In the genomic region with DNA sequence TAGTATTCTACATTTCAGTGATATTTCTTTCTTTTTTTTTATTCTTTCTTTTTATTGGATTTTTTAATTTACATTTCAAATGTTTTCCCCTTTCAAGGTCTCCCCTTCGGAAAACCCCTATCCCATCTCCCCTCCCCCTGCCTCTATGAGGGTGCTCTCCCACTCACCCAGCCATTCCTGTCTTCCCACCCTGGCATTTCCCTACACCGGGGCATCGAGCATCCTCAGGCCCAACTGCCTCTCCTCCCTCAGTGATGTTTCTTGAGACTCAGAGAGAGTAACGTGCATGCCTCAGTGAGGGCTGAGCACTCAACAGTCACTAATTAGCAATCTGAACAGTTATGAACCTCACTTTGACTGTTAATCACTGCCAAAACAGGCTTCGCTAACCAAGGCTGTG, we compare ENCODE assay signal across 35 mouse cellular contexts.
"Had no signal": no experiment of that assay in that cellular context is flagged by ENCODE, and none has a peak within 500 bp of the region (broad histone marks: within the 10 kb centered on the region; RNA-seq: fewer than 3 reads in every experiment).

No protein-coding gene starts in this region.

- H3K4me1 ChIP-seq: heart, embryonic 12.5 days; heart, embryonic 13.5 days; heart, embryonic 15.5 days; hindbrain, embryonic 10.5 days; hindbrain, embryonic 12.5 days; hindbrain, embryonic 13.5 days; hindbrain, embryonic 15.5 days; intestine, embryonic 15.5 days; kidney, embryonic 15.5 days had no signal

- H3K4me3 ChIP-seq: heart, embryonic 12.5 days; heart, embryonic 13.5 days; heart, embryonic 15.5 days; hindbrain, embryonic 10.5 days; hindbrain, embryonic 12.5 days; hindbrain, embryonic 13.5 days; hindbrain, embryonic 15.5 days; intestine, embryonic 15.5 days; kidney, embryonic 15.5 days; layer of hippocampus, adult 2 months; left cerebral cortex, adult 2 months had no signal

- DNase-seq: heart, postnatal 10 days; heart, postnatal 14 days; heart, postnatal 36 days; heart, postnatal 4 days; kidney, adult 11 months; kidney, adult 18-20 months; kidney, adult 2 months; kidney, adult 8-10 months; kidney, adult 9 months; kidney, postnatal 10 days; kidney, postnatal 14 days; kidney, postnatal 25 days; kidney, postnatal 36 days; kidney, postnatal 4 days; layer of hippocampus, adult 9-11 months; layer of hippocampus, postnatal 36 days had no signal

- ATAC-seq: hindbrain, embryonic 16.5 days; hindbrain, postnatal 0 days; inflammation-experienced regulatory T-cells, adult 6 months; intestine, embryonic 15.5 days; intestine, embryonic 16.5 days; intestine, postnatal 0 days had no signal

- H3K9me3 ChIP-seq: heart, embryonic 12.5 days; heart, embryonic 13.5 days; heart, embryonic 15.5 days; hindbrain, embryonic 10.5 days; hindbrain, embryonic 12.5 days; hindbrain, embryonic 13.5 days; hindbrain, embryonic 15.5 days; intestine, embryonic 15.5 days; kidney, embryonic 15.5 days had no signal

- H3K36me3 ChIP-seq: heart, embryonic 12.5 days; heart, embryonic 13.5 days; heart, embryonic 15.5 days; hindbrain, embryonic 10.5 days; hindbrain, embryonic 12.5 days; hindbrain, embryonic 13.5 days; hindbrain, embryonic 15.5 days; intestine, embryonic 15.5 days; kidney, embryonic 15.5 days had no signal

- H3K27me3 ChIP-seq: heart, embryonic 12.5 days; heart, embryonic 13.5 days; heart, embryonic 15.5 days; hindbrain, embryonic 12.5 days; hindbrain, embryonic 13.5 days; hindbrain, embryonic 15.5 days; intestine, embryonic 15.5 days; kidney, embryonic 15.5 days had no signal

- H3K27ac ChIP-seq: heart, embryonic 13.5 days; heart, embryonic 15.5 days; hindbrain, embryonic 10.5 days; hindbrain, embryonic 12.5 days; hindbrain, embryonic 13.5 days; hindbrain, embryonic 14.5 days; hindbrain, embryonic 15.5 days; hindbrain, postnatal 0 days; intestine, embryonic 15.5 days; kidney, embryonic 15.5 days; kidney, postnatal 0 days; layer of hippocampus, adult 2 months; left cerebral cortex, adult 2 months had no signal

- H3K4me2 ChIP-seq: heart, embryonic 11.5 days; heart, embryonic 12.5 days; heart, embryonic 13.5 days; heart, embryonic 15.5 days; hindbrain, embryonic 12.5 days; hindbrain, embryonic 13.5 days; hindbrain, embryonic 14.5 days; hindbrain, embryonic 15.5 days; intestine, embryonic 15.5 days; kidney, embryonic 15.5 days had no signal

- H3K9ac ChIP-seq: heart, embryonic 12.5 days; heart, embryonic 13.5 days; heart, embryonic 15.5 days; hindbrain, embryonic 12.5 days; hindbrain, embryonic 13.5 days; hindbrain, embryonic 14.5 days; hindbrain, embryonic 15.5 days; intestine, embryonic 15.5 days; kidney, embryonic 15.5 days had no signal
